Mouse (Mus musculus): Measurements from ENCODE around the gene Zcchc3. TPM values are rescaled to one million over a fixed set of nuclear protein-coding genes. Genes with fewer than 3 reads are reported as not detected.

The Zcchc3 gene
- total RNA-seq, 2 experiments from 2014 or later: 5.4 to 9.6 TPM

DNA sequence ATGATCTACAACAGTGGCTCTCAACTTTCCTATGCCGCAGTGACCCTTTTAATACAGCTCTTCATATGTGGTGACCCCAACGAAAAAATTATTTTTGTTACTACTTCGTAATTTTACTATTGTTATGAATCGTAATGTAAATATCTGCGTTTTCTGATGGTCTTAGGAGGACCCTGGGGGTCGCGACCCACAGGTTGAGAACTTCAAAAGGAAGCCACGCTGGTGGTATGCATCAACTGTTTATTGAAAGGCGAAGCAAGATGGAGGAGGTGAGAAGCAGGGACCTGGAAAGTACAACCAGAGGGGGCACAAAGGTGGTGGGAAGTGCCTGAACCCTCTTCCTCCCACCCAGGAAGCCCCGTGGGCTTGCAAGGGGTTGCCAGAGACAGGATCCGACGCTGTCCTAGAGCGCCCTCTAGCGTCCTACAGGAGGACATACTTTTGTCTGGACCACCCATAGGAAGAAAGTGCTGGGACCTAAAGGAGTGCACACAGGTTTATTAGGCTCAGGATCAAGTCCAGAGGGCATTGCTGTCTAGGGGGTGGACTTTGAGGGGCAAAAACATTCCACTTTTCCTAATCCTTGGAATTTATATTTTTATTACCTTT is 46.2 kb downstream of the Zcchc3 start:
- ATAC-seq (replicated peaks; ENCODE audit: low FRiP score, poor library complexity, severe bottlenecking): peak; percentile 59

DNA sequence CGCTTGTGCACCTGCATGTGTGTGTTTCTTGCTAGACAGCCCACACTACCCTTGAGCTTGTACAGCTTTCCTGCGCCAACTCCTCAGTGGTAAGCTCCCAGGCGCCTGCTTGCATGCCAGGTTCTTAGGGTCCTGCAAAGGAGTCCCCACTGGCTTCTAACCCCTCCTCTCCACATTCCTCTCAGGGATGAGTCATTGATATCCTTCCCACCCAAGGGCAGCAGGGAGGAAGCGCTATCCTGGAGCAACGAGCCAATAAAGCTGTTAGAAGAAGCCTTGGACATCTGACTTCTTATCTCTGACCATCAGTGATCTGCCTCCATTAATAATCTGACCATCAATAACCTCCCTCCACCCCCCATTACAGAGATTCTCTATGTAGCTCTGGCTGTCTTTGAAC is 46.9 kb downstream of the Zcchc3 start:
- ATAC-seq (replicated peaks; ENCODE audit: low FRiP score, poor library complexity, severe bottlenecking): no peak

DNA sequence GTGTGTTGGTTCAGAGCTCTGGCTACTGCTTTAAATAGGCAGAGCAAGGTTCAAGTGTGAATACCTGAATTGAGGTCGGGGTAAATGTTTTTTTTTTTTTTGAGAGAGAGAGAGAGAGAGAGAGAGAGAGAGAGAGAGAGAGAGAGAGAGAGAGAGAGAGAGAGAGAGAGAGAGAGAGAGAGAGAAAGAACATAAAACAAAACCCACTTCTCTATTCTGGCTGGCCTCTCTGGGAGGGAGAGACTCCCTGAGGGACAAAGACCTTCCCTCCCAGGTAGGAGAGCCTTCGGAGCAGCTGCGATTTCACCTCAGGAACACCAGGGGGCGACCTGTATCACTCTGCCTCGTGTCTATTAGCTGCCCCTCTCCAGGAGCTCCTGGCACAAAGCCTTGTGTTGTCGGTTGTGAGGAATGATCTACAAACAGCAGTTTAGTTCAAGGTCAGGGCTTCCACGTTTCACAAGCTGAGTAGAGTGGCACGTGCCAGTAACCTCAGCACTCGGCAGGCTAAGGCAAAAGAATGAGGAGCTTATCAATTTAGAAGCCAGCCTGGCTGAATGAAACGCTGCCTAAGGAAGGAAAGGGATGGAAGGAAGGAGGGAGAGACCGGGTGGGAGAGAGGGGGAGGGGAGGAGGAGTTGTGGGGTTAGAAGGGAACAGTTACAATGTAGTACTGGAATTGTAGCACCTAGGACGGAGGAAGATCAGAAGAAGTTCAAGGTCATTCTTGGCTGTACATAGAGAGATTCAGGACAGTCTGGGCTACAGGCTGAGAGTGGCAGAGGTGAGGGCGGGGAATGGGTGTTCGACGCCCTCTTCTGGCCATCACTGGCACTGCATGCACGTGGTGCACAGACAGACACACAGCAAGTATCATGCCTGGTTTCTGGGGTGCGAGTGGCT is 51.3 kb downstream of the Zcchc3 start:
- ATAC-seq (replicated peaks; ENCODE audit: low FRiP score, poor library complexity, severe bottlenecking): peak; percentile 91

Other genes with a start within 250 kb of the Zcchc3 start
- 51.2 and 70.4 TPM in 2 replicates for gene Csnk2a1, start 188.2 kb downstream of the Zcchc3 start, total RNA-seq (2015; ENCODE audit: low replicate concordance)
- 78.8 and 93.5 TPM in 2 replicates for gene Csnk2a1, start 188.2 kb downstream of the Zcchc3 start, total RNA-seq (2017; ENCODE audit: low replicate concordance)
- gene Tbc1d20, start 121.2 kb downstream of the Zcchc3 start, total RNA-seq (2015; ENCODE audit: low replicate concordance): 9.0 and 15.5 TPM in 2 replicates
- 7.4 and 14.3 TPM in 2 replicates for gene Tbc1d20, start 121.2 kb downstream of the Zcchc3 start, total RNA-seq (2017; ENCODE audit: low replicate concordance)
- gene Rbck1, start 82.4 kb downstream of the Zcchc3 start, total RNA-seq (2015; ENCODE audit: low replicate concordance): 53.0 and 64.6 TPM in 2 replicates
- gene Rbck1, start 82.4 kb downstream of the Zcchc3 start, total RNA-seq (2017; ENCODE audit: low replicate concordance): 20.3 and 35.2 TPM in 2 replicates
- not detected in 2 replicates for gene Trib3, start 71.0 kb downstream of the Zcchc3 start, total RNA-seq (2015; ENCODE audit: low replicate concordance)
- gene Trib3, start 71.0 kb downstream of the Zcchc3 start, total RNA-seq (2017; ENCODE audit: low replicate concordance): 3.1 TPM in 1 of 2 replicates, not detected in the other
- gene Nrsn2, start 38.4 kb downstream of the Zcchc3 start, total RNA-seq (2015; ENCODE audit: low replicate concordance): not detected in 2 replicates
- gene Nrsn2, start 38.4 kb downstream of the Zcchc3 start, total RNA-seq (2017; ENCODE audit: low replicate concordance): not detected in 2 replicates
- gene Sox12, start 17.0 kb downstream of the Zcchc3 start, total RNA-seq (2015; ENCODE audit: low replicate concordance): 4.0 and 4.2 TPM in 2 replicates
- 0.39 and 0.83 TPM in 2 replicates for gene Sox12, start 17.0 kb downstream of the Zcchc3 start, total RNA-seq (2017; ENCODE audit: low replicate concordance)
- gene 6820408C15Rik, start 560 bp upstream of the Zcchc3 start, total RNA-seq (2015; ENCODE audit: low replicate concordance): not detected in 2 replicates
- gene 6820408C15Rik, start 560 bp upstream of the Zcchc3 start, total RNA-seq (2017; ENCODE audit: low replicate concordance): 1.0 TPM in 1 of 2 replicates, not detected in the other
- not detected in 2 replicates for gene Defb23, start 49.6 kb upstream of the Zcchc3 start, total RNA-seq (2015; ENCODE audit: low replicate concordance)
- not detected in 2 replicates for gene Defb23, start 49.6 kb upstream of the Zcchc3 start, total RNA-seq (2017; ENCODE audit: low replicate concordance)
- not detected in 2 replicates for gene Defb20, start 62.0 kb upstream of the Zcchc3 start, total RNA-seq (2015; ENCODE audit: low replicate concordance)
- gene Defb20, start 62.0 kb upstream of the Zcchc3 start, total RNA-seq (2017; ENCODE audit: low replicate concordance): not detected in 2 replicates
- gene Defb22, start 75.1 kb upstream of the Zcchc3 start, total RNA-seq (2015; ENCODE audit: low replicate concordance): not detected in 2 replicates
- gene Defb22, start 75.1 kb upstream of the Zcchc3 start, total RNA-seq (2017; ENCODE audit: low replicate concordance): not detected in 2 replicates
- gene Defb26, start 96.7 kb upstream of the Zcchc3 start, total RNA-seq (2015; ENCODE audit: low replicate concordance): not detected in 2 replicates
- gene Defb26, start 96.7 kb upstream of the Zcchc3 start, total RNA-seq (2017; ENCODE audit: low replicate concordance): not detected in 2 replicates
- gene Defb28, start 103.2 kb upstream of the Zcchc3 start, total RNA-seq (2015; ENCODE audit: low replicate concordance): not detected in 2 replicates
- not detected in 2 replicates for gene Defb28, start 103.2 kb upstream of the Zcchc3 start, total RNA-seq (2017; ENCODE audit: low replicate concordance)
- gene Defb29, start 125.1 kb upstream of the Zcchc3 start, total RNA-seq (2015; ENCODE audit: low replicate concordance): not detected in 2 replicates
- not detected in 2 replicates for gene Defb29, start 125.1 kb upstream of the Zcchc3 start, total RNA-seq (2017; ENCODE audit: low replicate concordance)
- not detected in 2 replicates for gene Gm17416, start 154.3 kb upstream of the Zcchc3 start, total RNA-seq (2015; ENCODE audit: low replicate concordance)
- gene Gm17416, start 154.3 kb upstream of the Zcchc3 start, total RNA-seq (2017; ENCODE audit: low replicate concordance): not detected in 2 replicates
- not detected in 2 replicates for gene Defb21, start 157.7 kb upstream of the Zcchc3 start, total RNA-seq (2015; ENCODE audit: low replicate concordance)
- gene Defb21, start 157.7 kb upstream of the Zcchc3 start, total RNA-seq (2017; ENCODE audit: low replicate concordance): not detected in 2 replicates
- not detected in 2 replicates for gene Defb19, start 165.3 kb upstream of the Zcchc3 start, total RNA-seq (2015; ENCODE audit: low replicate concordance)
- gene Defb19, start 165.3 kb upstream of the Zcchc3 start, total RNA-seq (2017; ENCODE audit: low replicate concordance): not detected in 2 replicates
- not detected in 2 replicates for gene Defb45, start 184.4 kb upstream of the Zcchc3 start, total RNA-seq (2015; ENCODE audit: low replicate concordance)
- not detected in 2 replicates for gene Defb45, start 184.4 kb upstream of the Zcchc3 start, total RNA-seq (2017; ENCODE audit: low replicate concordance)
- gene Defb36, start 189.3 kb upstream of the Zcchc3 start, total RNA-seq (2015; ENCODE audit: low replicate concordance): not detected in 2 replicates
- not detected in 2 replicates for gene Defb36, start 189.3 kb upstream of the Zcchc3 start, total RNA-seq (2017; ENCODE audit: low replicate concordance)
- not detected in 2 replicates for gene Defb25, start 208.0 kb upstream of the Zcchc3 start, total RNA-seq (2015; ENCODE audit: low replicate concordance)
- not detected in 2 replicates for gene Defb25, start 208.0 kb upstream of the Zcchc3 start, total RNA-seq (2017; ENCODE audit: low replicate concordance)
- 2.9 TPM in 1 of 2 replicates, not detected in the other for gene Rem1, start 211.9 kb upstream of the Zcchc3 start, total RNA-seq (2015; ENCODE audit: low replicate concordance)
- gene Rem1, start 211.9 kb upstream of the Zcchc3 start, total RNA-seq (2017; ENCODE audit: low replicate concordance): not detected in 2 replicates